Mouse (Mus musculus) gastrocnemius, adult 2 months (tissue): ENCODE results near the gene Slc15a1. TPM values are rescaled to one million over a fixed set of nuclear protein-coding genes. Genes with fewer than 3 reads are reported as not detected.

Experiments used
- DNase-seq: peaks from one replicate; pipeline ENCODE4 v3.0.0; 2022
- H3K27ac ChIP-seq: fragments of 200-600 bp; 2 replicates; pipeline ENCODE4 v1.8.1; 2022; ENCODE audit warnings: mild to moderate bottlenecking
- H3K4me3 ChIP-seq: fragments of 200-600 bp; 2 replicates; pipeline ENCODE4 v1.8.1; 2022; ENCODE audit warnings: mild to moderate bottlenecking, moderate library complexity
- CTCF ChIP-seq: fragments of 200-600 bp; IDR thresholded peaks from 2 replicates; pipeline ENCODE4 v1.8.1; 2022; ENCODE audit warnings: antibody characterized with exemption, mild to moderate bottlenecking, moderate library complexity
- intact Hi-C: fragments of 180-260 bp; cut with DNase I; formaldehyde crosslinking; loops from one replicate; pipeline ENCODE4 v1.15.1; 2025
- total RNA-seq, 2 experiments: library from RNA; stranded (reverse); gene quantifications; 2 replicates each; pipeline ENCODE4 v1.2.3; 2021

Gene Slc15a1
- total RNA-seq, 2 experiments from 2014 or later: not detected

- intact Hi-C loops: no loop called here
- no peak for DNase-seq
- H3K4me3 ChIP-seq: no peak overlapping the region
- no peak overlapping the region for H3K27ac ChIP-seq
- TF ChIP-seq CTCF: no peak
Measured at GRCm38 (mm10) chr14:121456416-121457285, 48.4 kb downstream of the Slc15a1 start.

GRCm38 (mm10) chr14:121455976-121456375, 49.1 kb downstream of the Slc15a1 start:
- Histone ChIP-seq H3K4me3 (no peak overlapping the region), H3K27ac (no peak overlapping the region)
- no peak for TF ChIP-seq CTCF
- no peak for DNase-seq
- intact Hi-C loops: no loop called here

DNA sequence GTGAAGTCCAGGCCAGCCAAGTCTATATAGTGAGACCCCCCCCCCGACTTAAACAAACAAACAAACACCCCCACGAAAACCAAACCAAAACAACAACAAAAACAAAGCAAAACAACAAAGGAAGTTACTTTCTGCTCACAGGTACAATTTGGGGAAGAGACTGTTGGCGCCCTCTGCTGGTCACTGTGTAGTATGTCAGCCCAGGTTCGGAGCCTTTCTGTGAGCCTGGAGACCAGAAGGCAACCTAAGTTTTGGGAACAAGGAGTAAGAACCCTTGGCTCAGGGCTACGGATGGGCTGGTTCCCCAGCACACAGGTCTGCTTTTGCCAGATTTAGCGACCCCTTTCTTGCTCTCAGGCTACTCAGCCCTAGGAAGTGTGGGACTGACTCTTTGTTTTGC, 49.5 kb downstream of the Slc15a1 start:
- TF ChIP-seq CTCF: peak; percentile 85
- Histone ChIP-seq H3K27ac (no peak overlapping the region), H3K4me3 (no peak overlapping the region)
- intact Hi-C loops: no loop called here
- DNase-seq: peak; percentile 60

- Histone ChIP-seq H3K27ac (no peak overlapping the region), H3K4me3 (no peak overlapping the region)
- intact Hi-C loops: loop anchor here (5.0 kb wide), 2 partner anchors 191 to 621 kb away; no protein-coding TSS in a partner anchor
- no peak for TF ChIP-seq CTCF
- DNase-seq: no peak
Measured at GRCm38 (mm10) chr14:121453130-121453529, 51.9 kb downstream of the Slc15a1 start.

GRCm38 (mm10) chr14:121452227-121452626, 52.8 kb downstream of the Slc15a1 start:
- no peak for TF ChIP-seq CTCF
- intact Hi-C loops: loop anchor here (5.0 kb wide), 2 partner anchors 190 to 620 kb away; no protein-coding TSS in a partner anchor

GRCm38 (mm10) chr14:121451424-121452029, 53.5 kb downstream of the Slc15a1 start:
- Histone ChIP-seq H3K4me3 (no peak overlapping the region), H3K27ac (no peak overlapping the region)
- no peak for TF ChIP-seq CTCF
- DNase-seq: no peak
- intact Hi-C loops: loop anchor here (1.0 to 5.0 kb wide), 3 partner anchors 172 to 619 kb away; no protein-coding TSS in a partner anchor

More at GRCm38 (mm10) chr14:121452227-121452626, 52.8 kb downstream of the Slc15a1 start:
- Histone ChIP-seq H3K4me3 (no peak overlapping the region), H3K27ac (no peak overlapping the region)
- no peak for DNase-seq

- DNase-seq: peak; percentile 75
- peak; percentile 95 for TF ChIP-seq CTCF
- intact Hi-C loops: loop anchor here (1.0 to 5.0 kb wide), 3 partner anchors 171 to 618 kb away; no protein-coding TSS in a partner anchor
- Histone ChIP-seq H3K4me3 (peak overlapping the region; percentile 66), H3K27ac (peak overlapping the region; percentile 46; the same call in 1 of the 2 replicates)
Measured at GRCm38 (mm10) chr14:121450504-121451423, 54.3 kb downstream of the Slc15a1 start.

- intact Hi-C loops: loop anchor here (5.0 kb wide), 1 partner anchor 65 kb away; the partner anchor contains the start of gene Stk24
Measured at GRCm38 (mm10) chr14:121446951-121447350, 58.1 kb downstream of the Slc15a1 start.

GRCm38 (mm10) chr14:121445194-121445593, 59.9 kb downstream of the Slc15a1 start:
- TF ChIP-seq CTCF: peak; percentile 81

More at GRCm38 (mm10) chr14:121446951-121447350, 58.1 kb downstream of the Slc15a1 start:
- H3K4me3 ChIP-seq: no peak overlapping the region
- H3K27ac ChIP-seq: no peak overlapping the region
- no peak for DNase-seq
- no peak for TF ChIP-seq CTCF

DNA sequence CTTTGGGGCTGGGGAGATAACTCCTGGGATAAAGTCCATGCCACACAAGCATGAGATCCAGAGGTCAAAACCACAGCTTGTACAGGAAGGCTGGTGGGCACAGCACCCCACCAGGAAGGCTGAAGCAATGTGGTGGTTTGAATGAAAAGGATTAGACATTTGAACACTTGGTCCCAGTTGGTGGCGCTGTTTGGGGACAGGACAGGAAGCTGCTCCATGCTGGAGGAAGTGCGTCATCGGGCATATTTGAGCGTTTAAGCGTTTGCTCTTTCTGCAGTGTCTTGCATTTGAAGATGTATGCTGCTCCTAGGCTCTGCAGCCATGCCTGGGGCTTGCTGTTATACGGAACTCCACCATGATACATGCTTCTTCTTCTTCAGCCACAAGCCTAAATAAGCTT, 64.2 kb downstream of the Slc15a1 start:
- Histone ChIP-seq H3K27ac (no peak overlapping the region), H3K4me3 (no peak overlapping the region)
- no peak for DNase-seq
- TF ChIP-seq CTCF: no peak
- intact Hi-C loops: no loop called here

More at GRCm38 (mm10) chr14:121445194-121445593, 59.9 kb downstream of the Slc15a1 start:
- no peak overlapping the region for H3K27ac ChIP-seq
- intact Hi-C loops: loop anchor here (5.0 kb wide), 1 partner anchor 63 kb away; the partner anchor contains the start of gene Stk24
- H3K4me3 ChIP-seq: no peak overlapping the region
- peak; percentile 77 for DNase-seq

- intact Hi-C loops: loop anchor here (5.0 kb wide), 1 partner anchor 50 kb away; no protein-coding TSS in a partner anchor
- H3K27ac ChIP-seq: no peak overlapping the region
- DNase-seq: peak; percentile 82
- no peak for TF ChIP-seq CTCF
- H3K4me3 ChIP-seq: no peak overlapping the region
Measured at GRCm38 (mm10) chr14:121437026-121437425, 68.0 kb downstream of the Slc15a1 start.

DNA sequence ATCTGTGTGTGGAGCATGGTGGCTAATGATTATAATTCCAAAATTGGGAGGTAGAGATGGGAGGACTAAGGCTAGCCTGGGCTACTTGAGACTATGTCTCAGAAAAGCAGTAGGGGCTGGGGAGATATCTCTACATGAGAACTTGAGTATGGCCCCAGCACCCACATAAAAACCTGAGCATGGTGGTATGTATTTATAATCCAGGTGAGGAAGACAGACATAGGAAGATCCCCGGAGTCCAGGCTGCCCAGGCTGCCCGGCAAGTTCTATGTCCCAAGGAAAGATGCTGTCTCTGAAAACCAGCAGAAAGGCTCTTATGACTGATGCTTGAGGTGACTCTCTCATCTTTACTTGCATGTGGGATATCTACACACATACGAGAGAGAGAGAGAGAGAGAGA, 68.6 kb downstream of the Slc15a1 start:
- no peak for TF ChIP-seq CTCF
- intact Hi-C loops: loop anchor here (5.0 kb wide), 1 partner anchor 49 kb away; no protein-coding TSS in a partner anchor
- no peak for DNase-seq
- H3K4me3 ChIP-seq: no peak overlapping the region
- H3K27ac ChIP-seq: no peak overlapping the region
